Mouse (Mus musculus): ENCODE data around the gene Sh3bgrl. TPM values are rescaled to one million over a fixed set of nuclear protein-coding genes. Genes with fewer than 3 reads are reported as not detected.
"Not testable (repeated sequence)": the region's sequence is repeated elsewhere in the genome, so short reads cannot be mapped to it uniquely, and the experiment has no call there.

Gene Sh3bgrl
- 127 and 132 TPM in 2 replicates for total RNA-seq (2014; fragmentation: Nextera tagmentation)
- total RNA-seq (2017): 122 and 142 TPM in 2 replicates

GRCm38 (mm10) chrX:109095245-109096242 is at the start of gene Sh3bgrl:
Gene Sh3bgrl, plus strand, starts transcription at chrX:109095365.
- peak; percentile 100 for ATAC-seq (replicated peaks; ENCODE audit: poor library complexity, severe bottlenecking)

DNA sequence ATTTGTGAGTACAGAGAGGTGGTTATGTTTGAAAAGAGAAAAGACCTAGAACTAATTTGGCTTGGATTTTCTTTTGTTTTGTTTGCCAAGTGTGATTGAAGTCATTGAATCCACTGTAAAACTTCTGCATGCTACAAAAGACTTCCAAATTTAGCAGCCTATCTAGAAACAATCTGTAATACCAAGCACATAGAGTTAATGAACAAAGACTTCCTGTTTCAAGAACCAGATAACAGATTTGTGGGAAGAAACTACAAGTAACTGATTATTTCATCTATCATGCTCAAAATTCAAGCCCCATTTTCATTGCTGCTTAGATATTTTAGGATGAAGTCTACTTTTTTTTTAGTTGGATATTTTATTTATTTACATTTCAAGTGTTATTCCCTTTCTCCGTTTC is 47.4 kb upstream of the Sh3bgrl start:
- ATAC-seq (replicated peaks; ENCODE audit: poor library complexity, severe bottlenecking): no peak

- ATAC-seq (replicated peaks; ENCODE audit: poor library complexity, severe bottlenecking): no peak
Observed at GRCm38 (mm10) chrX:109071719-109072118, 23.4 kb upstream of the Sh3bgrl start.

- no peak for ATAC-seq (replicated peaks; ENCODE audit: poor library complexity, severe bottlenecking)
Observed at GRCm38 (mm10) chrX:109075716-109076115, 19.4 kb upstream of the Sh3bgrl start.

- peak; percentile 81 for ATAC-seq (replicated peaks; ENCODE audit: poor library complexity, severe bottlenecking)
Observed at GRCm38 (mm10) chrX:109076355-109076754, 18.8 kb upstream of the Sh3bgrl start.

DNA sequence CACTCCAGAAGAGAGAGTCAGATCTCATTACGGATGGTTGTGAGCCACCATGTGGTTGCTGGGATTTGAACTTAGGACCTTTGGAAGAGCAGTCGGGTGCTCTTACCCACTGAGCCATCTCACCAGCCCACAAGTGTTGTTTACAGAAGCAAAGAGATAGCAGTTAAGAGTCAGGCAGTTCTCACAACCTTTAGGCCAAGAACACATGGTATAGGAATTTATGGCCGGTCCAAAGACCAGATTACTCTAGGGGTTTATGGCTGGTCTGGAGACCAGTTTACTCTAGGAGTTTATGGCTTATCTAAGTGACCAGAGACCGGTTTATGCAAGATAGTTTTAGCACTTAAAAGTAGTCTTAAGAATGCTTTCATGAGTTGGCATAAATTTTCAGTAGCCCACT is 15.8 kb upstream of the Sh3bgrl start:
- ATAC-seq (replicated peaks; ENCODE audit: poor library complexity, severe bottlenecking): not testable (repeated sequence)

DNA sequence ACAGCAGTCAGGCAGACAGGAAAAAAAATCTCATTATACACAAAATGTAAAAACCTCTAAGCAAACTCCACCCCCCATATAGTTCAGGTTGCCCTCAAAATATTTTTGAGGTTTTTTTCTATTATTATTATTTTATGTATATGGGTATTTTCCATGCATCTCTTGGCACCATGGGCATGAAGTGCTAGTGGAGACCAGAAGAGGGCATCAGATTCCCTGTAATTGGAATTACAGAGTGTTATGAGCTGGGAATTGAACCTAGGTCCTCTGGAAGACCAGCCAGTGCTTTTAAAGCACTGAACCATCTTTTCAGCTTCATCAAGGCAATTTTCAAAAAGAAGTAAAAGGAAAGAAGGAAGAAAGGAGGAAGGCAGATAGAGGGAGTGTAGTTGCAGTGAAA is 8.1 kb upstream of the Sh3bgrl start:
- ATAC-seq (replicated peaks; ENCODE audit: poor library complexity, severe bottlenecking): no peak

DNA sequence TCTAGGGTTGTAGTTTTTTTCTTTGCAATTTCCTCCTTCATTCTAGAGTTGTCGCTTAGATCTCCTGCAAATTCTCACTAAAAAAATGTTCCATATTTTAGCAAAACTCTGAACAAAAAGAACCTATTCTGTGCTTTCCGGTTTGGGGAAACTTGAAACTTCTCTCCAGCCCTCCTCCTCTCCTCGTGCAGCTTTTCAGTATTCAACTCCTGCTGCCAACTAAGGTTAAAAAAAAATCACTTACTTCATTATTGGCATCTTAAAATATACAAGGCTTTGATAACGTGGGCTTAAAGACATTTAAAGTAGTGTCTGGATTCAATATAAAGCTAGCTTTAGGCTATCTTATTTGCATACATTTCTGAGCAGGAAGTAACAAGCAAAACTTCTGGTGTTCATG is 365 bp upstream of the Sh3bgrl start:
- no peak for ATAC-seq (replicated peaks; ENCODE audit: poor library complexity, severe bottlenecking)

- no peak for ATAC-seq (replicated peaks; ENCODE audit: poor library complexity, severe bottlenecking)
Observed at GRCm38 (mm10) chrX:109098511-109098910, 3.3 kb downstream of the Sh3bgrl start.

- ATAC-seq (replicated peaks; ENCODE audit: poor library complexity, severe bottlenecking): no peak
Observed at GRCm38 (mm10) chrX:109100441-109100840, 5.3 kb downstream of the Sh3bgrl start.

DNA sequence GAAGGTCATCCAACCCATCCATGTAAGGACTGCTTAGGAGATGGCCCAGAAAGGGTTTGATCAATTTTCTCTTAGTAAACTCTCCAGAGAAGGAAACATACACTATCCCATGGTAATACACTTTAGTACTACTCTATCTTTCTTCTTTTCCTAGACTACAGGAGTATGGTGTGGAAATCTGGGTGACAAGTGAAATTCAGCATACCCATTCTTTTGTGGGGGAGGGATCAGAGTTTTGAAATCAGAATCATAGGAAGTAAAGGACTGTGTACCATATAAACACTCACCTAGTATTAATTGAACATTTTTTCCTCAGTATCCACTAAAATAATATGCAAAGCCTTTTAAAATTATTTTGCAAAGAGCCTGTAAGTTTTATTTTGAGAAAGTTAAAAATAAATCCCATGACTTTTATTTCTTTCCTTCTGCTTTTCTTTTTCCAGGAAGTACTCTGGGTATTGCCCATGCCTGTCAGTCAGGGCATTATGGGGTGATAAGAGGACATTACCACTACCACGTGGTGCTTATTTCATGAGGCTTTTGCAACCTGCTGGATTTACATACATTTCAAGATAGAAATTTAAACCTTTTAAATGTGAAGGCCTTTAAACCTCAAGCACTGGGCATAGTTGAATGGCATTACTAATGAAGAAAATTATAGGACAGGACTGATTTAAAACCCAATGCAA is 13.1 kb downstream of the Sh3bgrl start:
- ATAC-seq (replicated peaks; ENCODE audit: poor library complexity, severe bottlenecking): peak; percentile 97

DNA sequence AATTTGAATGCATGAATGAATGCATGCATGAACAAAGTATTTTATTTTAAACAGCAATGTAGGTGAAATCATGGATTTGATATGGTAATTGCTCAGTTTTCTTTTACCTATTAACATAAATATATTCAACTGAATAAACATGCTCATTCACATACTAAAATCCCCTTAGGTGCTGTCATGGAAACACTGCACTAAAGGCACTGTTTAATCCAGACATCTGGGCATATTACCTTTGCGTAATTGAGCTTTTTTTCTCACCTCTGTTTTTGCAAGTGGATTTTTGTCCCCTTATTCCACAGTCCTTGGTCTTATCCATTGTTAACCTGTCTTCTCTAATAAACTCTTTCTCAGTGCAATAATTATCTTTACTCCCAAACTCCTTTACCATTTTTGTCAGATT is 17.7 kb downstream of the Sh3bgrl start:
- no peak for ATAC-seq (replicated peaks; ENCODE audit: poor library complexity, severe bottlenecking)

- ATAC-seq (replicated peaks; ENCODE audit: poor library complexity, severe bottlenecking): no peak
Observed at GRCm38 (mm10) chrX:109113401-109114280, 18.5 kb downstream of the Sh3bgrl start.

DNA sequence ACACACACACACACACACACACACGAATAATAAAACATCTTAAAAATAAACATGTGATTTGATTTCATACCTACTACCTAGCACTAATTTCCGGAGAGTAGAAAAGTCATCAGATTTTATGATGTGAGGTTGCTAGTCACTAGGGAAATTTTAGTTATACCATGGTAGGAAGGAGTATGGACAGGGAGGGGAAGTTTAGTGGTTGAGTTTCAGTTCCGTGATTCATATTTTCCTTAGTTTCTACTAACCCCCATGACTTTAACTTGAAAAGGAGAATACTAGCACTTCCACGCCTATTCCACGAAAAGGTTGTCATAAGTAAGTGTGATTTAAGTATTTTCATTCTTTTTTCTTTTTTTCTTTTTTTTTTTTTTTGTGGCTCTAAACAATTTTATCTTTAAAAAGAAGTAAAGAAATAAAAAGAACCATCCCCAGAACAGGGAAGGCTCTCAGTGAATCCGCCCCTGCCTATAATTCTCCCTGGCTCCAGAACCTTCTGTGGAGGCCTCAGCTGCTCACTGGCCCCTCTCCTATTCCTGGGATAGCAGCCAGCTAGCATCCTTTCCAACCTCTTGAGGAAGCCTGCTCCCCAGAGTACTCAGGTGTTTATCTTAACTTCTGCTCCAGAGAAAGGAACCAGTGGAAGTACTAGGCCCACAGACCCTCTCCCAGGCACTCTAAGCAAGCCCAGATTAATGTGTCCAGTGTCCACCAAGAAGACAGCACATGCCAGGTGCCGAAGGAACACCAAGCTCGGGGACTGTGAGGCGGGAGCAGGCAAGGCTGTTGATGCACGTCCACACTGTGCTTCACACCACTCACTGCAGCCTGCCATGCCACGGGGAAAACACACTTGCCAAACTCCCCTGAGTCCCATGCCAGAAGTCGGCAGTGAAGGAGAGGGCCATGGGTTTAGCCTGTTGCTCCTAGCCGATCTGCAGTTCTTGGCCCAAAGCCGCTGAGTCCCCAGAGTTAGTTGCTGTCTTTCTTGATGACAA is 25.0 kb downstream of the Sh3bgrl start:
- ATAC-seq (replicated peaks; ENCODE audit: poor library complexity, severe bottlenecking): peak; percentile 90

DNA sequence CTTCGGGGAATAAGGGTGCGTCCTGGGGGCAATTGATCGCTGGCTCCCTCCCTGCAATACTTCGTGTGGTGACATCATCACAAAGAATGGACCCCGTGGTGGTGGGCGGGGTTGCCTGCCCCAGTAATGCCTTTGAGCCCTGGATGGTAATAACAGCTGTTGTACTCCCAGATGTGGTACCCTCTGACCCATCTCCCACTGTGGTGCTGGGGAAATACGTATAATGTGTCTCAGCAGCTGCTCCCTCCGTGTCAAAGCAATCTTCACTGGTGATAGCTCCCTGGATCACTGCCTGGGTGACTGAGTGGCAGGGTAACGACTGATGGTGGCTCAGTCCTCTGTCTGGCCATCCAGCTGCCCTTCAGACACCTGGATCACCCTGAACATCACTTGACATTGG is 26.0 kb downstream of the Sh3bgrl start:
- no peak for ATAC-seq (replicated peaks; ENCODE audit: poor library complexity, severe bottlenecking)

- ATAC-seq (replicated peaks; ENCODE audit: poor library complexity, severe bottlenecking): no peak
Observed at GRCm38 (mm10) chrX:109122670-109123069, 27.5 kb downstream of the Sh3bgrl start.

DNA sequence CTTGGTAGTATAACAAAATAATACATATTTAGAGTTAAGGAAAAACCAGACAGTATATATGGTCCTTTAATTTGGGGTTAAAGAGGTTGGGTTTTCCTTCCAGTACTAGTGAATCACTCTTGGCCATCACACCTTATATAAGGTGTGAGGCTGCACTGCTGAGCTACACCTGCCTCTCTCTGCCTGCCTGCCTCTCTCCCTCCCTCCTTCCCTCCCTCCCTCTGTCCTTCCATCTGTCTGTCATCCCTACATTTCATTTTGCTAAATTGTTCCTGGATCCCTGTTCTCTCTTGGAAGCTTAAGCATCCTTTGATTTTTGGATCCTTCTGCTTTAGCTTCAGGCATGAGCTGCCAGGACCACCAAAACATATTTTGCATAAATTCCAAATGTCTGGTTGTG is 28.6 kb downstream of the Sh3bgrl start:
- no peak for ATAC-seq (replicated peaks; ENCODE audit: poor library complexity, severe bottlenecking)

- ATAC-seq (replicated peaks; ENCODE audit: poor library complexity, severe bottlenecking): no peak
Observed at GRCm38 (mm10) chrX:109126847-109127246, 31.7 kb downstream of the Sh3bgrl start.

- ATAC-seq (replicated peaks; ENCODE audit: poor library complexity, severe bottlenecking): no peak
Observed at GRCm38 (mm10) chrX:109127551-109128088, 32.5 kb downstream of the Sh3bgrl start.
